Mouse (Mus musculus) cortical plate, adult 2 months (tissue): Measurements from ENCODE around the gene C1galt1. TPM values are rescaled to one million over a fixed set of nuclear protein-coding genes. Genes with fewer than 3 reads are reported as not detected.
A peak's percentile ranks its signal among the peaks of the same experiment; 100 is the strongest.

Experiments
- H3K27ac ChIP-seq: fragments of 200-500 bp; 2 replicates; pipeline ENCODE4 v1.5.1; 2012; ENCODE audit warnings: low read length, control low read depth, inconsistent platforms; ENCODE audit not compliant: insufficient read depth
- H3K4me1 ChIP-seq: fragments of 200-500 bp; 2 replicates; pipeline ENCODE4 v1.6.1; 2011; ENCODE audit warnings: low read length; ENCODE audit not compliant: control insufficient read depth, insufficient read depth
- H3K4me3 ChIP-seq: fragments of 200-500 bp; 2 replicates; pipeline ENCODE4 v1.5.1; 2011; ENCODE audit warnings: mild to moderate bottlenecking, low read length, control low read depth; ENCODE audit not compliant: insufficient read depth
- CTCF ChIP-seq: fragments of 200-500 bp; IDR thresholded peaks from 2 replicates; pipeline ENCODE4 v1.5.1; 2011; ENCODE audit warnings: mild to moderate bottlenecking, control low read depth, low read length; ENCODE audit not compliant: insufficient read depth; ENCODE audit errors: extremely low read depth
- POLR2A ChIP-seq: fragments of 200-500 bp; IDR thresholded peaks from 2 replicates; pipeline ENCODE4 v1.6.1; 2011; ENCODE audit warnings: mild to moderate bottlenecking, low read length, control low read depth; ENCODE audit not compliant: insufficient read depth; ENCODE audit errors: extremely low read depth
- polyA plus RNA-seq: library from polyadenylated mRNA; depleted of rRNA; stranded (reverse); fragments of >200 nt; gene quantifications from 2 replicates; pipeline ENCODE4 v1.2.3, GENCODE M21; 2012

The C1galt1 gene
- polyA plus RNA-seq, 1 experiment: 7.4 TPM

DNA sequence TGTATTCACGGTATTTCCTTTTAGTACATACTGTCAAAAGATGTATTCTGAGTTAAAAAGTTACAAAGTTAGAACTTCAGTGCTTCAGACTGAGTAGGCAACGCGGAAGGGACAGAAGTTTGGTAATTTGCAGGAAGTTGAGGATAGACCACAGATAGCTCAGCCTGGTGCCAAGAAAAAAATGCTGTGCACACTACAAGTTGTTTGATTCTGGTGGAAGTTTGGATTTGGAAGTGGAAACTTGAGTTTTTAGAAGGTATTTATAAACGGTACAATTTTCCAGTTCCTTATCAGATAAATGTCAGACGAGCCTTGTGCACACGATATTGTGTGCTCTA lies 1.0 kb downstream of the C1galt1 start:
- Histone ChIP-seq H3K27ac (no peak overlapping the region), H3K4me1 (peaks cover 9% of the 10 kb centered on the region), H3K4me3 (peak overlapping the region; percentile 99; the same call in 1 of the 2 replicates)
- TF ChIP-seq CTCF (no peak), POLR2A (no peak)

DNA sequence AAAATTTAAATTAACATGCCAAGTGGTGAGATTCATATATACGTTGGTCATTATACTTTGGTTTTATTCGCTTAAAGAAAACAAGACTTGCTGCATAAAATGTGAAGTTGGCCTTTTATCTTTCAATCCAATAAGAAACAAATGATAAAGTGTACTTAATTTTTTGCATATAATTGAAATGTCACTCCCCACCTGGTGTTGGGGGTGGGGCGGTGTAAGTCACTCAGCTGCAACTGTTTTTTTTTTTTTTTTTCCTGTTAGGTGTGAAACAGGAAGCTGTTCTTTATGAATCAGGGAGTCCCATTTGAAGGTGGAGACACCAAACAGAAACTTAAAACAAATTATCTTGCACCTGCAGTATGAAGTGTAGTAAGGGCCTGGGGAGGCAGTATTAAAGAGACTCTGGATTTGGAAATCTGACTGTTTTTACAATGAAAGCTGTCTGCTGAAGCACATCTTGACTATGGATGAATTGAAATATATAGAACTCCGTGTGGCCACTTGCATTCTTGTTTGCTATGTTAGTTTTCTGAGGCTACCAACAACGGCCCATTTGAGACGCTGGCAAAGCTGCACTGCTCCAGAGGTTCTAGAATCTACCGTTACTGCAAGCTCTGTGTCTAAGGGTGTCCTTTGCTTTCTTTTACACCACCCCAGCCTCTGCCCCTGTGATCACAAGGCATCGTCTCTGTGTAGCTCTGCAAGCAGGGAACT lies 2.2 kb downstream of the C1galt1 start:
- peaks cover 9% of the 10 kb centered on the region for H3K4me1 ChIP-seq
- no peak for TF ChIP-seq POLR2A
- TF ChIP-seq CTCF: no peak
- peak overlapping the region; percentile 99; the same call in 1 of the 2 replicates for H3K4me3 ChIP-seq
- H3K27ac ChIP-seq: no peak overlapping the region

DNA sequence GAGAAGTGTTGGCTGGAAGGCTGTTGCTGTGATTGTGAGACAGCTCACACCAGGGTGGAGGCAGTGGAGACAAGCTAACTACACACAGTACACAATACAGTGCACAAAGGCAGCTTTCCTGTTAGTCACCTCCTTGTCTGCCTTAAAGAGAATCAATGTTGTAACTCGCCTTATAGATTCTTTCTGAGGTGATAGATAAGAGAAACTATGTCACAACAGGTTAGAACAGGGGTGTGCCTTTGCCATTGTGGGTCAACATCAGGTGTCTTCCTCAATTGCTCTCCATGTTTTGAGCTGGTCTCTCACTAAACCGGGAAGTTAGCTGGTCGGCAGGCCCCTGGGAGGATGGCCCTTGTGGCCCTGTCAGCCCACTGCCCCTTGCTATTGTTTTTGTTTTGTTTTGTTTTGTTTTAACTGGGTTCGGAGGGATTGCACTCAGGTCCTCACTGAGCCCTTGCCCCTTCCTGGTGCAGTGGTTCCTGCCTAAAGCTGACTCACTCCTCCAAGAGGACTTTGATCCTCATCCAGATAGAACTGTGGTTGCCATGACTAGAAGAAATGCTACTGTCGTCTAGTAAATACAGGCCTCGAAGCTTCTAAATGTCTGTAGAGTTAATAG lies 3.4 kb downstream of the C1galt1 start:
- TF ChIP-seq POLR2A (no peak), CTCF (no peak)
- peaks cover 9% of the 10 kb centered on the region for H3K4me1 ChIP-seq

DNA sequence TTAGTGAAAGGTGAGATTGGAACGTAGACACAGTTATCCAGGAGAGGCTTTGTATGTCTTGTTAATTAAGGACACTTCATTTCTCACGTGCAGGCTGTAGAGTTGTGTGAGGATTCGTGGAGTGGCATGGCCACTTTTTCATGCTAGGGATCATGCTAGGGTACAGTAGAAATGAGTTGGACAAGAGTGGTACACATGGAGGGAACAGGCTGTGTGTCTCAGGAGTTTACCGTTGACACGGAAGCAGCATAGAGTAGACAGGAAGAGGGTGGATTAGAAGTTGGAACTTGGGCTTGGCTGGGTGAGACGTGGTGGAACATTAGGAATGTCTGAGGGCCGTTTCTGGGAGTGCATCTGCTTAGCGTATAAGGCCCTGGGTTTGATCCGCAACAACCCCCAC lies 4.1 kb downstream of the C1galt1 start:
- TF ChIP-seq CTCF (no peak), POLR2A (no peak)
- Histone ChIP-seq H3K27ac (no peak overlapping the region), H3K4me1 (peaks cover 10% of the 10 kb centered on the region), H3K4me3 (no peak overlapping the region)

More for the DNA sequence above, 3.4 kb downstream of the C1galt1 start:
- Histone ChIP-seq H3K4me3 (no peak overlapping the region; the same call in 1 of the 2 replicates), H3K27ac (no peak overlapping the region)

DNA sequence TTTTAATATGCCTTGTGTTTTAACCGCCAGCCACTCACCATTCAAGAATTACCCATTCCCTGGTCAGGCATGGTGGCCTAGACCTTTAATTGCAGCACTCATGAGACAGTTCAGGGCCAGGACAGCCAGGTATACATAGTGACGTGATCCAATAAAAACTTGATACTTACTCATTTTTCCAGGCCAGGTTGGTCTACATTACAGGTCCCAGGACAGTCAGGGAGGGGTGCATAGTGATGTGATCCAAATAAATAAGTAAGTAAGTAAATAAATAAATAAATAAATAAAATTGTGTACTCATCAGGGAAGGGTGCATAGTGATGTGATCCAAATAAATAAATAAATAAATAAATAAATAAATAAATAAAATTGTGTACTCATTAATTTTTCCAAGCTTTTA lies 6.4 kb downstream of the C1galt1 start:
- H3K4me1 ChIP-seq: peaks cover 11% of the 10 kb centered on the region
- TF ChIP-seq POLR2A (no peak), CTCF (no peak)
- no peak overlapping the region for H3K27ac ChIP-seq
- H3K4me3 ChIP-seq: no peak overlapping the region

DNA sequence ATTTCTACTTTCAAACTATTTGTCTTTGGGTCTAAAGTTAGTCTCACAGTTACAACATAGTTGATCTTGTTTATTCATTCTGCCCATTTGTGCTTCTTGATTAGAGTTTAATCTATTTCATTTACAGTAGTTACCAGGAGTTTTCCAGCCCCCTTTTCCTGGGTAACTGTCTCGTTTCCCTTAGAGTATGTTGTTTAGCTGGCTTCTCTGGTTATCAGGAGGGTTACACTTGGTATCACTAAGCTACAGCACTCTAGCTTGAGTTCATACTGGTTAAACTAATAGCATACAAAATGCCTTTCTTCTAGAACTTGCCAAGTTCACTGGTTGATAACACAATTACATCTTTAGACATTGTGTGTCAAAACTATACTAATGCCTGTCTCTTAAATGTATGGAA lies 8.3 kb downstream of the C1galt1 start:
- H3K27ac ChIP-seq: no peak overlapping the region
- H3K4me1 ChIP-seq: peaks cover 7% of the 10 kb centered on the region
- TF ChIP-seq POLR2A (no peak), CTCF (no peak)
- no peak overlapping the region for H3K4me3 ChIP-seq

DNA sequence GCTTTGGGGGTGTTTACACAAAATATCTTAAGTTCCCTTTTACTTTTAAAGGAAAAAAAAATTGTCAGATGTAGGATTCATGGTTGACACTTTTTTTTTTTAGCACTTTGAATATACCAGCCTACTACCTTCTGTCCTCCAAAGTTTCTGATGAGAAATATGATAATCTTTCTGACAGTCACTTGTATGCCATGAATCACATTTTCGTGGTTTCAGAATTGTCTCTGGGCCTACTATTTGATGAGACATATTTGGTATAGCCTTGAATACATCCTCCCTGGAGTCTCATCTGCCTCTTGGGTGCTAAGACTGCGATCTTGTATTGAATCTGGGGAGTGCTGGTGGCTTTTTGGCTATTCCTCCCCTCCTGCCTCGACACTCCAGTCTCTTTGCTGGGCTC lies 8.8 kb downstream of the C1galt1 start:
- Histone ChIP-seq H3K4me3 (no peak overlapping the region), H3K4me1 (peaks cover 4% of the 10 kb centered on the region), H3K27ac (no peak overlapping the region)
- TF ChIP-seq CTCF (no peak), POLR2A (no peak)

DNA sequence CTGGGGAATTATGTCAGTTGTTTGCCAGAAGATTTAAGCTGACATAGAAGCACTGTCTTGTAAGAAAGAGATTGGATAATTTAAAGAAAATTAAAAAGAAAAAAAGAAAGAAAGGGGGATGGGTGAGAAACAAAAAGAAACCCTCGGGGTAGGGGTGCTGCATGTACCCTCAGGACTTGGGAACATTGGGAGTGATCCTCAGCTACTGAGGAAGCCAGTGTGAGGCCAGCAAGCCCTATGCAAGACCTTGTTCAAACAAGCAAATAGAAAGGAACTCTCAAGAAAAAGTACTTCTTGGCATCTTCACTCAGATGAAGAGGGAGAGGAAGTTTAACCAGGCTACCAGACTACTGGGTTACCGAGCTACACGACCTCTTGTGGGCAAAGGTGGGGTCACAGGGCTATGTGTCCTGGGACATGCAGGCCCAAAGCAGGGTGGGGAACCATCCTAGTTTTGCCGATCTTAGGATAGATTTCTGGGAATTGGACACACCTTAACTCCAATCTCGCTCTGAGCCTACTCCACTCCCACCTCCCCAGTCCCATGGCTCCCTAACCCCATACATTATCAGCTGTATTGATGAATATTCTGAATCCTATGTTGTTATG lies 12.1 kb downstream of the C1galt1 start:
- TF ChIP-seq CTCF (no peak), POLR2A (no peak)
- peaks cover 6% of the 10 kb centered on the region; the same call in 1 of the 2 replicates for H3K4me1 ChIP-seq

DNA sequence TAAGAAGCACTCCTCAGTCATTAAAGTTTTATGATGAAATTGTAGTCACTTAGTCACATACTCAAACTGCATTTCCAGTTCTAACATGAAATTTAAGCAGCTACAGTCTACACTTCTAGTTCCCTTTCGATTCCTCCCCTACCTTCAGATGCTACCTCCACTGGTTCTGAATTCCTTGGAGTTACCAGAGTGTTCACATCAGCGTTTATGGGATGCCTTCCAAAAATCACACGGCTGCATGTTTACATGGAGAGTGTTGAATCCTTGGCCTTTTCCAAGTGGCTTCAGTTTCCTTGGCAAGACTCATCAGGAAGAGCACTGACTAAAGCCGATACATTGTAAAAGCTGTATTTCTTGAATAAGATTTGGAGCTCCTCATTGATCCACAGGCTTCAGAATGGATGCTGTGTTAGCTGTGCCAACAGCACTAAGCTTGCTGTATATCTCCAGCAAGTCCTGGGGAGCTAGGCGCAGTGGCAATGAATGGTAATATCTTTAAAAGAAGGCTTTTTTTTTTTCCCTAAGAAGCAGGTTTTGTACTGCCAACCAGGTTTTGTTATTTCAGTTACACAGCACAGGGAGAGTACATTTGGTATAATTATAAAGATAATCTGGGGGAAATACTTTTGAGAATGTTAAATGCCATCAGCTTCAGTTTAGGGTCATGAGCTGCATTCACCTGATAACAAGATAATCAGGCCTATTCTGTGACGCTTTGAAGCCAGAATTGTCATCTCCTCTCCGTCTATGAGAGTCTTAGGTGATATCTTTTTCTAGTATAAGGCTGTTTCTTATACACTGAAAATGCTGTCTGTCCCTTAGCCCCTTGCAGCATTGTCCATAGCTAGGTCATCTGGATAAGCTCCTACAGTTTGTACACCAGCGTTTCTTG lies 13.0 kb downstream of the C1galt1 start:
- no peak for TF ChIP-seq CTCF
- no peak for TF ChIP-seq POLR2A
- H3K4me3 ChIP-seq: no peak overlapping the region
- peaks cover 6% of the 10 kb centered on the region; the same call in 1 of the 2 replicates for H3K4me1 ChIP-seq
- H3K27ac ChIP-seq: no peak overlapping the region

More for the DNA sequence above, 12.1 kb downstream of the C1galt1 start:
- H3K27ac ChIP-seq: no peak overlapping the region
- H3K4me3 ChIP-seq: no peak overlapping the region

DNA sequence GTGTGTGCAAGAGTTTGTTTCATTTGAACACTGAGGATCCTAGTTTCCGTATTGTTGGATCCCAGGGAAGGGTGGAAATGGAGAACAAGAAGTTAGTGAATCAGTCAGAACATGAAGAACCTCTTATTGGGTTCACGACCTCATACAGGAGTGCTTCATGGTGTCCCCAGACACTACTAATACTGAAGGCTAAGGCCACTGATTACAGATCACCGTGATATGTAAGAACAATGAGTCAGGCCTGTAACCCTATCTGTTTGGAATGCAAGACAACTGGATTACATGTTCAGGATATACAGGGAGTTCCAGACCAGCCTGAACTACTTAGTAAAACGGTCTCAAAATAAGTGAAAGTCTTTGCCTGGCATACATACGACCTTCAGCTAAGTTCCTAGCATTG lies 13.9 kb downstream of the C1galt1 start:
- Histone ChIP-seq H3K4me1 (peaks cover 5% of the 10 kb centered on the region; the same call in 1 of the 2 replicates), H3K27ac (no peak overlapping the region), H3K4me3 (no peak overlapping the region)
- TF ChIP-seq CTCF (no peak), POLR2A (no peak)
